Mouse (Mus musculus) neural tube, embryonic 12.5 days (tissue): Measurements from ENCODE around the gene Crb3. TPM values are rescaled to one million over a fixed set of nuclear protein-coding genes. Genes with fewer than 3 reads are reported as not detected.
A peak's percentile ranks its signal among the peaks of the same experiment; 100 is the strongest.
"Not testable (repeated sequence)": the region's sequence is repeated elsewhere in the genome, so short reads cannot be mapped to it uniquely, and the experiment has no call there.

Source experiments
- ATAC-seq: fragments of 200-750 bp; cut with Nextera tagmentation; 2 replicates; pipeline ENCODE4 v1.8.0; 2017; ENCODE audit warnings: low read depth, mild to moderate bottlenecking, moderate TSS enrichment, moderate library complexity; ENCODE audit not compliant: low FRiP score
- H3K27ac ChIP-seq: fragments of 300-500 bp; sonication (generic); 2 replicates; pipeline ENCODE4 v1.5.1; 2016
- H3K27me3 ChIP-seq: fragments of 300-500 bp; sonication (generic); replicated peaks from 2 replicates; pipeline ENCODE4 v1.6.1; 2016; ENCODE audit warnings: mild to moderate bottlenecking
- H3K36me3 ChIP-seq: fragments of 300-500 bp; sonication (generic); 2 replicates; pipeline ENCODE4 v1.6.1; 2016; ENCODE audit warnings: mild to moderate bottlenecking
- H3K4me1 ChIP-seq: fragments of 300-500 bp; sonication (generic); 2 replicates; pipeline ENCODE4 v1.6.1; 2016
- H3K4me2 ChIP-seq: fragments of 300-500 bp; sonication (generic); replicated peaks from 2 replicates; pipeline ENCODE4 v1.6.1; 2016; ENCODE audit warnings: mild to moderate bottlenecking
- H3K4me3 ChIP-seq: fragments of 300-500 bp; sonication (generic); 2 replicates; pipeline ENCODE4 v1.5.1; 2016
- H3K9ac ChIP-seq: fragments of 300-500 bp; sonication (generic); 2 replicates; pipeline ENCODE4 v1.6.1; 2016; ENCODE audit warnings: mild to moderate bottlenecking
- H3K9me3 ChIP-seq: fragments of 300-500 bp; sonication (generic); 2 replicates; pipeline ENCODE4 v1.6.1; 2016; ENCODE audit warnings: mild to moderate bottlenecking
- WGBS: fragments of 180-500 bp; shearing (Covaris S2); methylation state at CpG from one replicate; pipeline ENCODE4 v1.1.7; 2016; 5-methylcytosine and 5-hydroxymethylcytosine counted together
- polyA plus RNA-seq: library from polyadenylated mRNA; unstranded; fragments of >200 nt; fragmentation: Nextera tagmentation; extraction: Ambion mirVana; gene quantifications from 2 replicates; pipeline ENCODE4 v1.2.1, GENCODE M21; 2016

The Crb3 gene
- polyA plus RNA-seq, 1 experiment from 2014 or later: 1.2 TPM

DNA sequence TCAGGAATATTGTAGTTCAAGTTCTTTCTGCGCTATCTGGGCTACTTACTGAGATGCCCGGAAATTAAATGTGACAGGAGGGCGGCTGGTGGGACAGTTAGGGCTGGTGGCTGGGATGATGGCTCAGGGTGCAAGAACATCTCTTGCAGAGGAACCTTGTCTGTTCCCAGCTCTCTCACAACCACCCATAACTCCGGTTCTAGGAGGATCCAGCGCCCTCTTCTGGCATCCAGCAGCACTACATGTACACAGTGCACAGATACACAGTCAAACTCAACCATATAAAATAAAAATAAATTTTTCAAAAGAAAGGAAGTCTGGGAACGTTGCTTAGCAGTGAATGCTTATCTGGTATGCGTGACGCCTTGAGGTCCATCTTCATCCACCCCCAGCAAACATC lies 19.9 kb upstream of the Crb3 start:
- H3K4me1 ChIP-seq: no peaks in the 10 kb centered on the region
- no peak overlapping the region for H3K9ac ChIP-seq
- no peak overlapping the region for H3K4me3 ChIP-seq
- 43% methylated on average over 8 of the region's 8 CpGs for WGBS
- no peaks in the 10 kb centered on the region for H3K36me3 ChIP-seq
- H3K27ac ChIP-seq: no peak overlapping the region
- ATAC-seq: no peak
- no peaks in the 10 kb centered on the region for H3K9me3 ChIP-seq
- H3K27me3 ChIP-seq: peaks cover 13% of the 10 kb centered on the region
- H3K4me2 ChIP-seq: no peak overlapping the region

DNA sequence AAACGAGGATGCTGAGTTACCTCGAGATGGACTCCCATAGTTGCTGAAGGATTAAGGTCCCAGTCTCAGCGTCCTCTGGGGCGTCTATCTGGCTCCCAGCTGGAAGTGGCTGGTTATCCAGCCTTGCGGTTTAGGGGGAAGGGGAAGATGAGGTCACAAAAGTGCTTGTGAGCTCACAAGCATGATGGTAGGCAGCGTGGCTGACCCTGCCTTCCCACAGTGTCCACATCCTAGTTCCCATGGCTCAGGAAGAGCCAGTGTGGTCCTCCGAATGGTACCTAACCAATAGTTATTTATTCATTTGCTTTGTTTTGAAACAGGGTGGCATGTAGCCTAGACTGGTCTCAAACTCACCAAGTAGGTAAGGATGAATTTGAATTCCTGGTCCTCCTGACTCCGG lies 17.4 kb upstream of the Crb3 start, which contains the start of gene Slc25a41:
Gene Slc25a41, minus strand, starts transcription at position 101 of the 400 bp plus-strand sequence.
- WGBS: 75% methylated on average over 8 of the region's 8 CpGs

DNA sequence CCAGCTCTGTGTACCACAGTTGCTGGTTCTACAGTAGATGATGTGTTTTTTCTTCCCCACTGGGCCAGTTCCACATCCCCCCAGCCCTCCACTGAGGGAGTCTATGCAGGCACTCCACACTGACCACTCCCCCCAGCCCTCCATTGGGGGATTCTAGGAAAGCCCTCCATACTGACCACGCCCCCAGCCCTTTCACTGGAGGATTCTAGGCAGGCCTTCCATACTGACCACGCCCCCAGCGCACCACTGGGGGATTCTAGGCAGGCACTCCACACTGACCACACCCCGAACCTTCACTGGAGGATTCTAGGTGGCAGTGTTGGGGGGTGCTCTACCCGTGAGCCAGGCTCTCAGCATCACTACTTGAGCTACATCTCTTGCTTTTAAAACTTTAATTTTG lies 11.5 kb upstream of the Crb3 start:
- no peak overlapping the region for H3K9ac ChIP-seq
- peaks cover 37% of the 10 kb centered on the region for H3K36me3 ChIP-seq
- H3K27me3 ChIP-seq: no peaks in the 10 kb centered on the region
- H3K4me1 ChIP-seq: no peaks in the 10 kb centered on the region
- WGBS: 37% methylated on average over 5 of the region's 5 CpGs
- no peak overlapping the region for H3K4me3 ChIP-seq
- H3K9me3 ChIP-seq: no peaks in the 10 kb centered on the region
- no peak overlapping the region for H3K27ac ChIP-seq
- ATAC-seq: peak; percentile 27; the same call in 1 of the 2 replicates
- H3K4me2 ChIP-seq: no peak overlapping the region

More for the DNA sequence above, 17.4 kb upstream of the Crb3 start, which contains the start of gene Slc25a41:
- H3K27ac ChIP-seq: no peak within 1 kb of the TSS
- no peak within 1 kb of the TSS for H3K4me3 ChIP-seq
- peaks cover 14% of the 10 kb centered on the region for H3K36me3 ChIP-seq
- no peak within 1 kb of the TSS for H3K9ac ChIP-seq
- no peak within 1 kb of the TSS for H3K4me2 ChIP-seq
- H3K9me3 ChIP-seq: no peaks in the 10 kb centered on the region
- ATAC-seq: no peak
- H3K4me1 ChIP-seq: no peaks in the 10 kb centered on the region
- H3K27me3 ChIP-seq: peaks cover 13% of the 10 kb centered on the region

GRCm38 (mm10) chr17:57048816-57049215 lies 10.1 kb upstream of the Crb3 start:
- Histone ChIP-seq H3K4me3 (no peak overlapping the region), H3K27ac (no peak overlapping the region), H3K27me3 (no peaks in the 10 kb centered on the region), H3K9ac (no peak overlapping the region), H3K36me3 (peaks cover 51% of the 10 kb centered on the region), H3K9me3 (no peaks in the 10 kb centered on the region), H3K4me1 (no peaks in the 10 kb centered on the region), H3K4me2 (no peak overlapping the region)
- 95% methylated on average over 3 of the region's 3 CpGs for WGBS
- ATAC-seq: no peak

GRCm38 (mm10) chr17:57051679-57052078 lies 7.2 kb upstream of the Crb3 start:
- H3K27ac ChIP-seq, H3K4me2 ChIP-seq, H3K9me3 ChIP-seq, H3K4me1 ChIP-seq, H3K27me3 ChIP-seq, ATAC-seq, H3K4me3 ChIP-seq, H3K9ac ChIP-seq: not testable (repeated sequence)
- 80% methylated on average over 4 of the region's 4 CpGs for WGBS
- H3K36me3 ChIP-seq: peaks cover 54% of the 10 kb centered on the region

DNA sequence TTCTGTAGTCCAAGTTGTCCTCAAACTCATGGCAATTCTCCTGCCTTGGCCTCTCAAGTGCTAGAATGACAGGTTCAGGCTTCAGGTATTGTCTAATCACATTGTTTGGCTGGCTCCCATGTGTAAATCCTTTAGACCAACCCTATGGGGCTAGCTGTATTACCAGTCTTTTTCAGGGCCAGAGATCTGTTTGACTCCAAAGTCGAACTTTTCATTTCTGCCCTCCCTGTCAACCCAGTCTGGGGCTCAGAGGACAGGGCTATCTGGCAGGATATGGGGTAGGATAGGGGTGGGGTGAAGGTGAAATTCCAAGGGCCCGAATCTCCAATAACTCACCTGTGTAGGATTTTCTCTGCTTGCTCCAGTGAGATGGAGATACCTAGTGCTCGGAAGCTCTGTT lies 2.7 kb upstream of the Crb3 start:
- H3K9me3 ChIP-seq: no peaks in the 10 kb centered on the region
- no peak for ATAC-seq
- peaks cover 36% of the 10 kb centered on the region for H3K36me3 ChIP-seq
- H3K27me3 ChIP-seq: peaks cover 3% of the 10 kb centered on the region
- no peak overlapping the region for H3K4me2 ChIP-seq
- no peak overlapping the region for H3K4me3 ChIP-seq
- 92% methylated on average over 3 of the region's 3 CpGs for WGBS
- H3K4me1 ChIP-seq: peaks cover 16% of the 10 kb centered on the region
- H3K9ac ChIP-seq: no peak overlapping the region
- no peak overlapping the region for H3K27ac ChIP-seq

DNA sequence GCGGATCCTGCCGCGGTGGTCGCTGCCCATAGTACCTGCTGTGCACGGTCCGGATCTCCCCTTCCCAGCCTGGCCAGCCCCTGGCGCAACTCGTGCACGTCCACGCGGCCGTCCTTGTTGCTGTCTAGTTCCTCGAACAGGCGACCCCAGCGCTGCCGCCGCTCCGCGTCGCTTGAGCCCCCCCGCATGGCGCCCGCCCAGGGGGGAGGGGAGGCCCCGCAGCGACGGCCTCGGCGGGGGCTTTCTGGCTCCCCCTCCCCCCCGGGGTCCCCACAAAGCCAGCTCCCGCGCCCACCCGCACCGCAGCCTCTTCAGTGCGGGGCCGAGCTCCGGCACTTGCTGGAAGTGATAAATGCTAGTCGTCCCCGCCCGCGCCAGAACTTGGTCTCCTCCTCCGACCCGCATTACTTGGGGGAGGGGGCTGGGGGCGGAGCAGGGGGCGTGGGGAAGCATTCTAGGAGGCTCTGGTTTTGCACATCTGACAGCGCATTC lies 627 bp downstream of the Crb3 start, which contains the start of gene Slc25a23:
Gene Slc25a23, minus strand, starts transcription at position 378 of the 492 bp plus-strand sequence.
- H3K27ac ChIP-seq: peak within 1 kb of the TSS; percentile 57
- H3K27me3 ChIP-seq: peaks cover 32% of the 10 kb centered on the region
- peaks cover 25% of the 10 kb centered on the region for H3K4me1 ChIP-seq
- no peaks in the 10 kb centered on the region for H3K9me3 ChIP-seq
- peak within 1 kb of the TSS; percentile 92 for H3K4me2 ChIP-seq
- ATAC-seq: peak; percentile 82
- H3K36me3 ChIP-seq: peaks cover 11% of the 10 kb centered on the region
- H3K9ac ChIP-seq: peak within 1 kb of the TSS; percentile 71
- under 1% methylated on average over 45 of the region's 45 CpGs for WGBS
- peak within 1 kb of the TSS; percentile 87 for H3K4me3 ChIP-seq

DNA sequence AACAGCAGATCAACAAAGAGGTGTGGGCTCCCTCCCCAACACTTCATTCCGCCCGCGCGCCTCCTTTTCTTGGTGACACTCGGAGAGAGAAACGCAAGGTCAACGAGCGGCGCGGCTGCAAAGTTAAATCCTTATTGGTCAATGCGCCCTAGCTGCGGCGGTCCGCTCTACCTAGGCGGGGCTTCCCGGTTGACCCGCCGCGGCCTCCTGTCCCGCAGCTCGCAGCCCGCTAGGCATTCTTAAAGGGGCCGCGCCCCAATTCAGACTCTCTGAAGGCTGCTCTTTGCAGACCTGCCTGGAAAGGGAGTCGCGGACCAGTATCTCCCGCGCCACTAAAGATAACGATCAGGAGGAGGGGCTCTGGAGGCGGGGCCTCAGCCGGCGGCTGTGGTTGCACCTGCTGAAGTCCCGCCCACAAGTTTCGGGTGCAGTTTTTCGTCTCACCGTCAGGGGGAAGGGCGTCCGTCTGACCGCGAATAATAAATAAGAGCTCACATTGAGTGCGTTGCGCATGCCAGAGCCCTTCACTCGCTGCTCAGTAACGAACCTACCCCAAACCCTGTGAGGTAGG lies 1.4 kb downstream of the Crb3 start:
- Histone ChIP-seq H3K9ac (peak overlapping the region; percentile 71; the same call in 1 of the 2 replicates), H3K27ac (peak overlapping the region; percentile 42; the same call in 1 of the 2 replicates), H3K27me3 (peaks cover 33% of the 10 kb centered on the region), H3K4me3 (peak overlapping the region; percentile 87), H3K4me2 (peak overlapping the region; percentile 92), H3K4me1 (peaks cover 25% of the 10 kb centered on the region), H3K36me3 (peaks cover 4% of the 10 kb centered on the region), H3K9me3 (no peaks in the 10 kb centered on the region)
- WGBS: under 1% methylated on average over 44 of the region's 44 CpGs
- peak; percentile 92 for ATAC-seq

GRCm38 (mm10) chr17:57061069-57061468 lies 2.2 kb downstream of the Crb3 start:
- 39% methylated on average over 10 of the region's 10 CpGs for WGBS
- Histone ChIP-seq H3K9me3 (no peaks in the 10 kb centered on the region), H3K9ac (no peak overlapping the region), H3K4me3 (no peak overlapping the region), H3K27ac (no peak overlapping the region), H3K27me3 (peaks cover 33% of the 10 kb centered on the region), H3K4me2 (peak overlapping the region; percentile 92), H3K36me3 (peaks cover 4% of the 10 kb centered on the region), H3K4me1 (peaks cover 25% of the 10 kb centered on the region)
- ATAC-seq: no peak

DNA sequence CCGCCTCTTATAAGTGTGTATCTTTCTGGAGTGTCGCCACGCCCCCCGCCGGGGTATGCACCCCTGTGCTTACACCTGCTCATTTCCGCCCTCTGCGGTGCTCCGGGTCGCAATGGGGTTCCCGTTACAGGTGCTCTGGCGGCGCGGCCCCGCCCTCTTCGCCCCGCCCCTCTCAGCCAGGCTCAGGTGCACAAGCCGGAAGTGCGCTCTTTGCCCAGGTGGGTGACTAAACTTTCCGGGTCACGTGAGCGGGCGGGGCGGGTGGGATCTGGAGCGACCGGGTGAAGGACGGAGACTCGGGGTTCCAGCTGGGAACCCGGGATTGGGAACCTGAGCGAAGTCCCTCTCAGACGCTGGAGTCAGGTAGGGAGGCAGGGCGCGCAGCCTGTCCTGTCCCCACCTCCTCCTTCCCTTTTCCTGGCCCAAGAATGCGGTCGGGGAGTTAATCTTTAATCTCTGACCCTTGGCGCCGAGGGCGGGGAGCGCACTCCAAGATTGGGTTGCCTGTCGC lies 3.2 kb downstream of the Crb3 start:
- no peak overlapping the region for H3K27ac ChIP-seq
- no peak overlapping the region for H3K9ac ChIP-seq

DNA sequence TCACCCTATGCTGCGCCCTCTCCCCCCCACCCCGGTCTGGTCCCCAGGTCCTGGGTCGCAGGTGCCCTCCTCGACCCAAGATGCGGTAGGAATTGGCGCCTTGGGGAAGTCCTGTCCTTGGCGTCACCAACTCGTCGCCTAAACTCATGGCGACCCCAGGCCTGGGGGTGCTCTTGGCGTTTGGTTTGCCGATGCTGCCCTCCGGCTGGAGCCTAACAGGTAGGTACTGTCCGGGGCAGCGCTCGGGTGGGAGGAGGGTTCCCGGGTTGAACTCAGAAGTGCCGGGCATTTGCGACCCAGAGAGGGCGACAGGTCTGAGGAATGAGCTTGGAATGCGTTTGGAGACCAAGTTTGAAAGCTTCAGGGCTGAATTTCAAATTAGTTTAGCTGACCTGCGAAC lies 3.6 kb downstream of the Crb3 start:
- Histone ChIP-seq H3K27me3 (peaks cover 33% of the 10 kb centered on the region), H3K4me1 (peaks cover 25% of the 10 kb centered on the region), H3K4me3 (peak overlapping the region; percentile 21; the same call in 1 of the 2 replicates), H3K9ac (no peak overlapping the region), H3K9me3 (no peaks in the 10 kb centered on the region), H3K27ac (no peak overlapping the region), H3K36me3 (no peaks in the 10 kb centered on the region), H3K4me2 (peak overlapping the region; percentile 46; the same call in 1 of the 2 replicates)
- no peak for ATAC-seq
- 2% methylated on average over 22 of the region's 22 CpGs for WGBS

More for the DNA sequence above, 3.2 kb downstream of the Crb3 start:
- under 1% methylated on average over 39 of the region's 39 CpGs for WGBS
- Histone ChIP-seq H3K4me1 (peaks cover 25% of the 10 kb centered on the region), H3K27me3 (peaks cover 33% of the 10 kb centered on the region), H3K4me2 (peak overlapping the region; percentile 46), H3K4me3 (peak overlapping the region; percentile 21), H3K36me3 (no peaks in the 10 kb centered on the region), H3K9me3 (no peaks in the 10 kb centered on the region)
- no peak for ATAC-seq

DNA sequence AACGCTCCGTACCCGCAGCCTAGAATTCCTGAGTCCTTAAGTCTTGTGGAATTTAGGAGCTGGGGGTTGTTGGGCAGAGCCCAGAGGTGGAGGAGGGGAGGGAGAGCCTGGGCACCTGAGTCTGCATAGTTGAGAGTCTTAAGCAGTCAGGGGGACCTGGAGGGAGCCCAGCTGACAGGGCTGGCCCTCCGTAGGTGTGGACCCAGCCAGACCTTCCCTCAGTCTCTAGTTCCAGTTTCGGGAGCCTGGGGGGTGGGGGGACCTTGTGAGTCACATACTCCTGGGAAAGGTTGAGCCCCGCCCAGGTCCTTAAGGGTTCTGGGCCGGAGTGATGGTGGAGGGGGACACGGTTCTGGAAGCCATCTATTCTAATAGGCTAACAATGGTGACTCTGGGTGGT lies 4.1 kb downstream of the Crb3 start:
- no peak overlapping the region for H3K4me3 ChIP-seq
- H3K9me3 ChIP-seq: no peaks in the 10 kb centered on the region
- H3K27ac ChIP-seq: no peak overlapping the region
- H3K36me3 ChIP-seq: no peaks in the 10 kb centered on the region
- no peak overlapping the region for H3K9ac ChIP-seq
- ATAC-seq: no peak
- 7% methylated on average over 8 of the region's 8 CpGs for WGBS
- H3K27me3 ChIP-seq: peaks cover 33% of the 10 kb centered on the region
- H3K4me1 ChIP-seq: peaks cover 23% of the 10 kb centered on the region
- no peak overlapping the region for H3K4me2 ChIP-seq
